Mouse (Mus musculus) lung, postnatal 0 days (tissue): ENCODE data around the gene Ubxn11.

Experiments
- CTCF ChIP-seq: IDR thresholded peaks from 2 replicates; pipeline ENCODE4 v1.5.1; 2016; ENCODE audit warnings: antibody characterized with exemption, mild to moderate bottlenecking
- EP300 ChIP-seq: IDR thresholded peaks from 2 replicates; pipeline ENCODE4 v1.6.1; 2016; ENCODE audit warnings: antibody characterized with exemption, mild to moderate bottlenecking, control low read depth

GRCm38 (mm10) chr4:134136280-134136926 is 34.0 kb downstream of the Ubxn11 start:
- TF ChIP-seq CTCF: no peak
- TF ChIP-seq EP300: no peak
